Mouse (Mus musculus): ENCODE measurements around the gene Mum1. TPM values are rescaled to one million over a fixed set of nuclear protein-coding genes. Genes with fewer than 3 reads are reported as not detected.

Mum1 gene
- not detected in 2 replicates for polyA plus RNA-seq (2012; ENCODE audit: insufficient read depth, insufficient read length, low replicate concordance, missing spikeins)

- TF ChIP-seq POLR2A (IDR thresholded peaks at IDR 0.05; ENCODE audit: insufficient read depth, low read depth, low read length) (peak; percentile 63), CTCF (IDR thresholded peaks at IDR 0.05; ENCODE audit: insufficient read depth, low read depth, low read length) (no peak; the same call in 1 of the 2 replicates)
- WGBS = 1% methylated on average over 73 of the region's 75 CpGs
- peak within 1 kb of the TSS; percentile 73 for H3K4me3 ChIP-seq (ENCODE audit: insufficient read depth, low read depth, low read length)
- peak within 1 kb of the TSS; percentile 48; the same call in 1 of the 2 replicates for H3K27ac ChIP-seq (ENCODE audit: insufficient read depth, low read depth, low read length)
- peaks cover 20% of the 10 kb centered on the region for H3K4me1 ChIP-seq (ENCODE audit: control insufficient read depth, insufficient read depth, low read length)
Observed at GRCm38 (mm10) chr10:80226416-80227165, at the start of gene Mum1. Gene Mum1, plus strand, starts transcription at chr10:80226434.

- peaks cover 23% of the 10 kb centered on the region for H3K4me1 ChIP-seq (ENCODE audit: control insufficient read depth, insufficient read depth, low read length)
Observed at GRCm38 (mm10) chr10:80177441-80178279, 48.6 kb upstream of the Mum1 start.

DNA sequence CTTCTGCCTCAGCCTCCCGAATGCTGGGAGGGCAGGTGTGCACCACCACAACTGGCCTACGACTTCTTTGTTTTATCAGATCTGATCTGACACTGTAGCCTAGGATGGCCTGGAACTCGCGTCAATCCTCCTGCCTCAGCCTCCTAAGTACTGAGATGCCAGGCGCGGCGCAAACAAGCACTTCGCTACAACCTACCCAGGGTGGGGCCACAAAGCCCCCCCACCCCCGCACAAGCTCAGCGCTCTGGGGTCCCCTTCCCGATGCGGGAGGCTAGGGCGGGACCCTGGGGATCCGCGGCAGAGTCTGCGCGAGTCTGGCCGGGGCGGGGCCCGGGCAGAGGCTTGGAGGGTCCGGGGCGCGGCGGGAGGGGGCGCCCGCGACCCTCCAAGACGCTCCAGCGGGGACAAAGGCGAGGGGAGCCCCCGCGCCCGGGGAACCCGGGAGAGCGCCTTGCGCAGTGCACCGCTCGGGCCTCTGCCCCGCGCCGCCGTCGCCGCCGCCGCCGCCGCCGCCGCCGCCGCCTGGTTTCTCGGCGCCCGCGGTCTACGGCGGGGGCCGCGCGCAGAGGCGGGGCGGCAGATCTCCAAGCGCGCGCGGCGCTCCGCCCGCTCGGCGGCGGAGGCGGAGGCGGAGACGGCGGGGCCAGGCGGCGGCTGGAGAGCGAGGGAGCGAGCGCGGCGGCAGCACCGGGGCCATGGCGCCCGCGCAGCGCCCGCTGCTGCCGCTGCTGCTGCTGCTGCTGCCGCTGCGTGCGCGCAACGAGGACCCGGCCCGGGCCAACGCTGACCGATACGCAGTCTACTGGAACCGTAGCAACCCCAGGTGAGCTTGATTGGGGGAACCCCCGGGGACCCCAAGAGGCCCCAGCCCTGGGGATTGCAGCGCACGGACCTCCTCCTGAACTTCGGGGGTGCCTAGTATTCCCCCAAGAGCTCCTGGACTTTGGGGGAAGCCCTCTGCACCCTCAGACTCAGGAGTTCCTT is 46.9 kb upstream of the Mum1 start, which contains the start of gene Efna2:
TSS of gene Efna2 (plus strand) at position 415 of the 984 bp plus-strand sequence.
- H3K4me1 ChIP-seq (ENCODE audit: control insufficient read depth, insufficient read depth, low read length) = peaks cover 21% of the 10 kb centered on the region
- H3K4me3 ChIP-seq (ENCODE audit: insufficient read depth, low read depth, low read length) = peak within 1 kb of the TSS; percentile 90
- TF ChIP-seq CTCF (IDR thresholded peaks at IDR 0.05; ENCODE audit: insufficient read depth, low read depth, low read length) (no peak), POLR2A (IDR thresholded peaks at IDR 0.05; ENCODE audit: insufficient read depth, low read depth, low read length) (peak; percentile 66)
- 6% methylated on average over 96 of the region's 106 CpGs for WGBS
- peak within 1 kb of the TSS; percentile 58 for H3K27ac ChIP-seq (ENCODE audit: insufficient read depth, low read depth, low read length)

More at GRCm38 (mm10) chr10:80177441-80178279, 48.6 kb upstream of the Mum1 start:
- no peak overlapping the region for H3K27ac ChIP-seq (ENCODE audit: insufficient read depth, low read depth, low read length)
- no peak for TF ChIP-seq POLR2A (IDR thresholded peaks at IDR 0.05; ENCODE audit: insufficient read depth, low read depth, low read length)
- TF ChIP-seq CTCF (IDR thresholded peaks at IDR 0.05; ENCODE audit: insufficient read depth, low read depth, low read length) = no peak
- WGBS = 83% methylated on average over 7 of the region's 7 CpGs
- H3K4me3 ChIP-seq (ENCODE audit: insufficient read depth, low read depth, low read length) = no peak overlapping the region

- Histone ChIP-seq H3K4me1 (ENCODE audit: control insufficient read depth, insufficient read depth, low read length) (peaks cover 21% of the 10 kb centered on the region), H3K27ac (ENCODE audit: insufficient read depth, low read depth, low read length) (no peak overlapping the region), H3K4me3 (ENCODE audit: insufficient read depth, low read depth, low read length) (peak overlapping the region; percentile 90)
- 45% methylated on average over 6 of the region's 6 CpGs for WGBS
- TF ChIP-seq POLR2A (IDR thresholded peaks at IDR 0.05; ENCODE audit: insufficient read depth, low read depth, low read length) (no peak), CTCF (IDR thresholded peaks at IDR 0.05; ENCODE audit: insufficient read depth, low read depth, low read length) (no peak)
Observed at GRCm38 (mm10) chr10:80180288-80180687, 45.9 kb upstream of the Mum1 start.

DNA sequence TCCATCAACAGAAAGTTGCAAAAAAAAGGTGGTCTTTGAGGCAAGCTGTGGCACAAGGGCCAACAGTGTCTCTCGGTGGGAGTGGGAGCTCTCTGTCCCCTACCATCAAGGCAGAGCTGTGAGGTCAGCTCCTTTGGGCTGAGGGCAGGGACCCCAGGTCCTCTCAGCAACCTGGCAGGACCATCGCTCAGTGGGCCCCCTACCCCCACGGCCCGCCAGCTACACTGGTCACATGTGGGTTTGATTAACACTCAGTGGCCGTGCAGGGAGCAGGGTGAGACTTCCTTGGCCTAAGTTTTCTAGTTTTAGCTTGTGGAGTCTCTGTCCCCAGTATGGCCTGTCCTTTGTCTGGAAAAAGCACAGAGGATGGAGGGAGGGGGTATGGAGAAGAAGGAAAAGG is 45.4 kb upstream of the Mum1 start:
- 0 out of 2 replicates have a peak overlapping the region, but pooled peaks have one; percentile 9 for H3K4me3 ChIP-seq (ENCODE audit: insufficient read depth, low read depth, low read length)
- peaks cover 23% of the 10 kb centered on the region for H3K4me1 ChIP-seq (ENCODE audit: control insufficient read depth, insufficient read depth, low read length)
- TF ChIP-seq POLR2A (IDR thresholded peaks at IDR 0.05; ENCODE audit: insufficient read depth, low read depth, low read length) = no peak
- WGBS = 46% methylated on average over 5 of the region's 5 CpGs
- no peak overlapping the region for H3K27ac ChIP-seq (ENCODE audit: insufficient read depth, low read depth, low read length)

DNA sequence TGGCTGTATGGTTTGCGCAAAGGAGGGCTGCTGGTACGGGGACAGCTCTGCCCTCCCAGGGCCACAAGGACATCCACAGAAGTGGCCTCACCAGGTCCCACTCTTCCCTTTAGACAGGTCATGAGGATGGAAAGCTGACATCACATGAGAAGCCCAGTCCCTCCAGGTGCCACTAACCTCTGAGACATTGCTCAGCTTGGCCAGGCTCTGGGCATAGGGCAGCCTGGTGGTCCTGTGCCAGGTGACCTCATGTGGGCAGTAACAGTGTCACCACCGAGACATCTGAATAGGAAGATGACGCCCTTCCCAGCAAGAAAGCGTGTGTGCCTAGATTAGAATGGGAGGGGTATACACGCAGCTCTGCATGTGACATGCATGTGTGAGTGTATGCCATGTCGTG is 43.7 kb upstream of the Mum1 start:
- Histone ChIP-seq H3K4me1 (ENCODE audit: control insufficient read depth, insufficient read depth, low read length) (peaks cover 23% of the 10 kb centered on the region), H3K4me3 (ENCODE audit: insufficient read depth, low read depth, low read length) (no peak overlapping the region), H3K27ac (ENCODE audit: insufficient read depth, low read depth, low read length) (no peak overlapping the region)
- TF ChIP-seq CTCF (IDR thresholded peaks at IDR 0.05; ENCODE audit: insufficient read depth, low read depth, low read length) (no peak), POLR2A (IDR thresholded peaks at IDR 0.05; ENCODE audit: insufficient read depth, low read depth, low read length) (no peak)
- 92% methylated on average over 7 of the region's 7 CpGs for WGBS

DNA sequence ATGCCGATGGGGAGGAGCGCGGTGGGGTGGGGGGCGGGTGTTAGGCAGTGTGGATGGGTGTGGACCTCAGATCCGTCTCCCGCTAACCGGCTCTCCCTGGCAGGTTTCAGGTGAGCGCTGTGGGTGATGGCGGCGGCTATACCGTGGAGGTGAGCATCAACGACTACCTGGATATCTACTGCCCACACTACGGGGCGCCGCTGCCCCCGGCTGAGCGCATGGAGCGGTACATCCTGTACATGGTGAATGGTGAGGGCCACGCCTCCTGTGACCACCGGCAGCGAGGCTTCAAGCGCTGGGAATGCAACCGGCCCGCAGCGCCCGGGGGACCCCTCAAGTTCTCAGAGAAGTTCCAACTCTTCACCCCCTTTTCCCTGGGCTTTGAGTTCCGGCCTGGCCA is 39.6 kb upstream of the Mum1 start:
- TF ChIP-seq POLR2A (IDR thresholded peaks at IDR 0.05; ENCODE audit: insufficient read depth, low read depth, low read length) = no peak
- TF ChIP-seq CTCF (IDR thresholded peaks at IDR 0.05; ENCODE audit: insufficient read depth, low read depth, low read length) = no peak
- Histone ChIP-seq H3K27ac (ENCODE audit: insufficient read depth, low read depth, low read length) (no peak overlapping the region), H3K4me3 (ENCODE audit: insufficient read depth, low read depth, low read length) (no peak overlapping the region), H3K4me1 (ENCODE audit: control insufficient read depth, insufficient read depth, low read length) (peaks cover 14% of the 10 kb centered on the region; the same call in 1 of the 2 replicates)
- WGBS = 68% methylated on average over 27 of the region's 27 CpGs

- WGBS = 90% methylated on average over 10 of the region's 10 CpGs
- H3K4me3 ChIP-seq (ENCODE audit: insufficient read depth, low read depth, low read length) = no peak overlapping the region
- TF ChIP-seq CTCF (IDR thresholded peaks at IDR 0.05; ENCODE audit: insufficient read depth, low read depth, low read length) (0 out of 2 replicates have a peak, but pooled peaks have one; percentile 10), POLR2A (IDR thresholded peaks at IDR 0.05; ENCODE audit: insufficient read depth, low read depth, low read length) (no peak)
- H3K4me1 ChIP-seq (ENCODE audit: control insufficient read depth, insufficient read depth, low read length) = peaks cover 12% of the 10 kb centered on the region; the same call in 1 of the 2 replicates
- H3K27ac ChIP-seq (ENCODE audit: insufficient read depth, low read depth, low read length) = no peak overlapping the region
Observed at GRCm38 (mm10) chr10:80187739-80188138, 38.5 kb upstream of the Mum1 start.

Data from olfactory bulb, adult 2 months (tissue).